Mouse (Mus musculus): ENCODE measurements around the gene 1700025C18Rik.

1700025C18Rik gene

GRCm38 (mm10) chr2:165034131-165035057 lies 56.2 kb downstream of the 1700025C18Rik start, which contains the start of gene Ncoa5:
Gene Ncoa5 (minus strand): TSS chr2:165034867.
- DNase-seq (ENCODE audit: low spot score): peak; percentile 92

DNA sequence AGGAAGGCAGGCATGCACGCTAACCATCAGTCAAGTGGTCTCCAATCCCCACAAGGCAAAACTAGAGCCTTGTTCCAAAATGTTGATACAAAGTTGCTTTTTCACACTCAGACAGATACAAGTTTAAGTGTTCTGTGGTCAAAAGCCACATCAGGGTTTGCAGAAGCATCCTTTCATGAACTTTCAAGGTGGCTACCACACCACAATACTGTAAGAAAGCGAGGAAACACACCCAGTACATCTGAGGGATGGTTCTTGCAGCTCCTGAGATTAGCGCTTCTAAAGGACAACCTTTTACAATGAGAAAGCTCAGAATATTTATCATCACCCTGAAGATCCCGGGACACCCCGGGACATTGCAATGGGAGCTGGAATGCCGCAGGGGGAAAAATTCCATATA lies 57.2 kb downstream of the 1700025C18Rik start:
- DNase-seq (ENCODE audit: low spot score): peak; percentile 3

DNA sequence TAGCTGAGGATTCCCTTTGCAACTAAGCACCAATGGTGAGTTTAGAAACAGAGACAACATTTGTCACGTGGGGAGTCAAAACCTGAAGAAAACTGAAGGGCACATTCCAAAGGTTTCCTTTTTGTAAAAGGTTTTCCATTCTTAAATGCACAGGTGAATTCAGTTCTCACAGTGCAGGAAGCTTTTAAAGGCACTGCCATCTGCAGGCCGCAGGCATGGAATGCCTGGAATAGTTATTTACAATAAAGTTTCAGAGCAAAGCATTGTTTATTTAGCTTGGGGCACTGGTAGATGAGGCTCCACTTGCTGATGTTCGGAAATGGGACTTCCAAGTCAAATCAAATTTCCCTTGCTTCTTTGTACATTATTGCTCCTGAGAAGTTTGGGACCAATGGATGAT lies 58.0 kb downstream of the 1700025C18Rik start:
- no peak for DNase-seq (ENCODE audit: low spot score)

Measured in c-Kit-positive CD71-positive TER-119-positive erythroid progenitor cells, embryonic 14.5 days (primary cell).